Mouse (Mus musculus): ENCODE results near the gene Alkbh2.

GRCm38 (mm10) chr5:114138277-114139164 is 10.5 kb upstream of the Alkbh2 start:
- no peak for TF ChIP-seq CTCF (IDR thresholded peaks at IDR 0.05; ENCODE audit: control insufficient read depth, insufficient read depth, insufficient read length)
- no peak for TF ChIP-seq USF1 (IDR thresholded peaks at IDR 0.05; ENCODE audit: low read depth)
- no peak for TF ChIP-seq MYOG (IDR thresholded peaks at IDR 0.05; ENCODE audit: control insufficient read depth, extremely low read depth, insufficient read length)
- TF ChIP-seq CEBPB (IDR thresholded peaks at IDR 0.05; ENCODE audit: low read depth): no peak
- TF ChIP-seq MAX (IDR thresholded peaks at IDR 0.05): no peak
- no peak for TF ChIP-seq MYOD1 (IDR thresholded peaks at IDR 0.05; ENCODE audit: control insufficient read depth, insufficient read length, low read depth)
- TF ChIP-seq FOSL1 (IDR thresholded peaks at IDR 0.05; ENCODE audit: insufficient read depth, low read length, poor library complexity, severe bottlenecking): no peak
